Mouse (Mus musculus) CH12.LX (cell line): ENCODE measurements at regions not wholly inside any gene's neighbourhood (a gene's known extent, or its start where the extent isn't known, plus 50 kb on each side); places are given as distances from the start of the nearest gene placed in this dataset.

Experiments
- DNase-seq: peaks from one replicate; pipeline ENCODE4 v3.0.0-alpha.2; 2013; ENCODE audit errors: extremely low read depth
- H3K27ac ChIP-seq: 2 replicates; pipeline ENCODE4 v1.5.1; 2012; ENCODE audit warnings: low read depth, mild to moderate bottlenecking, control low read depth, moderate library complexity; ENCODE audit not compliant: insufficient read depth
- H3K27me3 ChIP-seq: replicated peaks from 2 replicates; pipeline ENCODE3; 2012; ENCODE audit warnings: inconsistent platforms
- H3K36me3 ChIP-seq, 2 experiments: replicated peaks in 1 of 2; 2 replicates each; pipeline versions ENCODE3 to v1.6.1; 2012; ENCODE audit warnings: inconsistent platforms in 1 of 2, low read length in 1 of 2, mild to moderate bottlenecking in 1 of 2, mixed read lengths in 1 of 2, moderate library complexity in 1 of 2; ENCODE audit not compliant: control insufficient read depth in 1 of 2, insufficient read depth in 1 of 2
- H3K4me1 ChIP-seq, 2 experiments: 2 replicates each; pipeline ENCODE4 v1.6.1; 2012; ENCODE audit warnings: inconsistent platforms in 1 of 2, moderate library complexity in 1 of 2; ENCODE audit not compliant: insufficient read depth in 2 of 2, control insufficient read depth in 1 of 2
- H3K4me2 ChIP-seq: 2 replicates; pipeline ENCODE4 v1.6.1; 2012; ENCODE audit warnings: low read depth, mild to moderate bottlenecking, control low read depth; ENCODE audit not compliant: poor library complexity, insufficient read depth, severe bottlenecking
- H3K4me3 ChIP-seq, 3 experiments: fragments of 150-350 bp in 1 of 3; sonication (generic) in 1 of 3; replicated peaks in 1 of 3; 2 replicates each; pipeline versions ENCODE3 to v1.5.1; 2011 to 2012; ENCODE audit warnings: low read depth in 2 of 3, low read length in 2 of 3, mild to moderate bottlenecking in 2 of 3, moderate library complexity in 2 of 3, control low read depth in 1 of 3, improper control_type of control experiment in 1 of 3, inconsistent platforms in 1 of 3, mixed read lengths in 1 of 3; ENCODE audit not compliant: poor library complexity in 1 of 3
- H3K79me2 ChIP-seq: replicated peaks from 2 replicates; pipeline ENCODE4 v1.6.1; 2012; ENCODE audit warnings: mild to moderate bottlenecking, moderate library complexity; ENCODE audit not compliant: control insufficient read depth, poor library complexity, insufficient read depth, severe bottlenecking; ENCODE audit errors: extremely low read depth
- H3K9ac ChIP-seq: 2 replicates; pipeline ENCODE4 v1.6.1; 2012; ENCODE audit warnings: low read depth, mild to moderate bottlenecking, control low read depth, moderate library complexity; ENCODE audit not compliant: insufficient read depth
- H3K9me3 ChIP-seq: replicated peaks from 2 replicates; pipeline ENCODE3; 2012; ENCODE audit warnings: low read length, inconsistent platforms, mixed read lengths
- BHLHE40 ChIP-seq: IDR thresholded peaks from 2 replicates; pipeline ENCODE4 v1.6.1; 2011; ENCODE audit warnings: mild to moderate bottlenecking, low read depth, low read length, improper control_type of control experiment
- CHD2 ChIP-seq: IDR thresholded peaks from 2 replicates; pipeline ENCODE4 v1.6.1; 2011; ENCODE audit warnings: low read length, improper control_type of control experiment
- CTCF ChIP-seq, 2 experiments: IDR thresholded peaks in 1 of 2; conservative IDR thresholded peaks in 1 of 2; 2 replicates each; pipeline ENCODE4 v1.5.1; 2011 to 2012; ENCODE audit warnings: low read depth in 2 of 2, low read length in 2 of 2, improper control_type of control experiment in 1 of 2, inconsistent platforms in 1 of 2, mild to moderate bottlenecking in 1 of 2, moderate library complexity in 1 of 2
- ETS1 ChIP-seq: conservative IDR thresholded peaks from 2 replicates; pipeline ENCODE4 v1.6.1; 2012; ENCODE audit warnings: low read depth, mild to moderate bottlenecking, inconsistent platforms, low read length, improper control_type of control experiment, moderate library complexity
- HCFC1 ChIP-seq: IDR thresholded peaks from 2 replicates; pipeline ENCODE4 v1.6.1; 2012; ENCODE audit warnings: low read depth, mild to moderate bottlenecking, inconsistent platforms, low read length, improper control_type of control experiment
- IRF4 ChIP-seq: IDR thresholded peaks from 2 replicates; pipeline ENCODE4 v1.6.1; 2014; ENCODE audit warnings: low read depth, mild to moderate bottlenecking, inconsistent platforms, low read length, improper control_type of control experiment
- JUN ChIP-seq: IDR thresholded peaks from 2 replicates; pipeline ENCODE4 v1.6.1; 2011; ENCODE audit warnings: low read depth, mild to moderate bottlenecking, low read length, improper control_type of control experiment, moderate library complexity; ENCODE audit not compliant: insufficient read depth
- KAT2A ChIP-seq: IDR thresholded peaks from 2 replicates; pipeline ENCODE4 v1.6.1; 2012; ENCODE audit warnings: low read length, improper control_type of control experiment, inconsistent platforms; ENCODE audit not compliant: insufficient replicate concordance
- MEF2A ChIP-seq: IDR thresholded peaks from 2 replicates; pipeline ENCODE4 v1.6.1; 2014; ENCODE audit warnings: low read depth, mild to moderate bottlenecking, inconsistent platforms, low read length, improper control_type of control experiment, borderline replicate concordance
- MXI1 ChIP-seq: IDR thresholded peaks from 2 replicates; pipeline ENCODE4 v1.6.1; 2011; ENCODE audit warnings: mild to moderate bottlenecking, low read depth, low read length, improper control_type of control experiment
- NRF1 ChIP-seq: IDR thresholded peaks from 2 replicates; pipeline ENCODE4 v1.6.1; 2014; ENCODE audit warnings: low read depth, mild to moderate bottlenecking, inconsistent platforms, low read length, improper control_type of control experiment, moderate library complexity
- POLR2A ChIP-seq: IDR thresholded peaks from 2 replicates; pipeline ENCODE4 v1.6.1; 2011; ENCODE audit warnings: low read depth, mild to moderate bottlenecking, improper control_type of control experiment, low read length
- POLR2AphosphoS2 ChIP-seq: IDR thresholded peaks from 2 replicates; pipeline ENCODE4 v1.6.1; 2011; ENCODE audit warnings: low read depth, low read length, improper control_type of control experiment
- RCOR1 ChIP-seq: conservative IDR thresholded peaks from 2 replicates; pipeline ENCODE4 v1.6.1; 2012; ENCODE audit warnings: low read depth, mild to moderate bottlenecking, inconsistent platforms, low read length, improper control_type of control experiment
- TCF12 ChIP-seq: IDR thresholded peaks from 2 replicates; pipeline ENCODE4 v1.6.1; 2014; ENCODE audit warnings: low read depth, mild to moderate bottlenecking, inconsistent platforms, low read length, improper control_type of control experiment
- USF1 ChIP-seq: IDR thresholded peaks from 2 replicates; pipeline ENCODE4 v1.6.1; 2014; ENCODE audit warnings: low read depth, mild to moderate bottlenecking, inconsistent platforms, low read length, improper control_type of control experiment
- ZKSCAN1 ChIP-seq: IDR thresholded peaks from 2 replicates; pipeline ENCODE4 v1.6.1; 2012; ENCODE audit warnings: low read depth, inconsistent platforms, low read length, improper control_type of control experiment, borderline replicate concordance
- dilution Hi-C: fragments of 300-500 bp; cut with MboI; formaldehyde crosslinking; loops from 2 replicates; pipeline ENCODE4 v1.14.3; 2020; ENCODE audit warnings: low sequenced_read_pairs; ENCODE audit not compliant: extremely low pct_unique_long_range_greater_than_20kb, extremely low pct_ligation_motif_present
- in situ Hi-C: fragments of 300-500 bp; cut with MboI; formaldehyde crosslinking; loops from 3 replicates; pipeline ENCODE4 v1.14.3; 2019; ENCODE audit warnings: low sequenced_read_pairs, low pct_ligation_motif_present, low pct_unique_long_range_greater_than_20kb, mixed read lengths

DNA sequence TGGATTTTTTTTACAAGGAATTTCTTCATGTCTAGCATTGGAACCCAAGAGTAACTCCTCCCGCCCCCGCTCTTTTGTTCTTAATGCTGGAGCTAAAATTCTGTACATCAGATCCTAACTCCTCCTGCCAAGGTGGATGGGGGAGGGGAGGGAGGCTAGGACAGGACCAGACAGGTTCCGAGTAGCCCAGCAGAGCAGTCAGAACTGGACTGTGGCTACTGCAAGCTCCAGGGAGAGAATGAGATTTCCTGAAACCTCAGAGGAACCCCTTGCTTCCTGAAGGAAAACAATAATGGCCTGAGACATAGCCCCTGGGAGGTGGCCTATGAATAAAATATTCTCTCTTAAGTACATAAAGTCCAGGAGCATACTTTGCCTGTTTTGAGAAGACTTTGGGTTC lies 653.8 kb downstream of the Zfp706 start:
- no peak overlapping the region for H3K9ac ChIP-seq
- dilution Hi-C loops: no loop called here
- TF ChIP-seq JUN (no peak), ZKSCAN1 (no peak), NRF1 (no peak), RCOR1 (no peak), MXI1 (no peak), KAT2A (no peak), POLR2A (no peak), BHLHE40 (no peak), IRF4 (no peak), MEF2A (no peak), USF1 (no peak), ETS1 (no peak), CTCF (conservative IDR thresholded peaks at IDR 0.05 in 1 of 2, IDR thresholded peaks at IDR 0.05 in 1 of 2; ENCODE audit: low read depth in 2 of 2, low read length in 2 of 2) (no peak)
- TF ChIP-seq, all 38 proteins: peak for 0

DNA sequence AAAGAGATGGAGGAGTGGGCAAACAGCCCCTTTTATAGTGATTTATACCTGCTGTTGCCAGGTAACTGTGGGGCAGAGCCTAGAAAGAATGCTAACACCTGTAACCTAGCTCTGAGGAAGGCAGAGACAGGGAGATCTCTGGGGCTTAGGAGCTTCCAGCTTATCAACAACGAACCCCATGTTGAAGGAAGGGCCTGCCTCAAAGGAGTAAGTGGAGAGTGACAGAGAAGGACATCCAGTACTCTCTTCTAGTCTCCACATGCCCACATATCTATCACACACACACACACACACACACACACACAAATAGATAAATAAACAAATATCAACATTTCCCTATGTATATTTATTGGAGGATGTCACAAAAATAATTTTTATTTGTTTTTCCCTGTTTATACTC lies 654.6 kb downstream of the Zfp706 start:
- in situ Hi-C loops: no loop called here
- no peaks in the 10 kb centered on the region for H3K27me3 ChIP-seq

More for the DNA sequence above, 653.8 kb downstream of the Zfp706 start:
- DNase-seq: no peak
- in situ Hi-C loops: no loop called here
- Histone ChIP-seq H3K36me3 (no peaks in the 10 kb centered on the region), H3K27ac (no peak overlapping the region), H3K4me3 (no peak overlapping the region), H3K79me2 (no peaks in the 10 kb centered on the region), H3K27me3 (no peaks in the 10 kb centered on the region), H3K4me1 (peaks cover 8 to 12% of the 10 kb centered on the region in 2 experiments; a peak in 3 of 4 replicates), H3K4me2 (no peak overlapping the region), H3K9me3 (no peaks in the 10 kb centered on the region)

DNA sequence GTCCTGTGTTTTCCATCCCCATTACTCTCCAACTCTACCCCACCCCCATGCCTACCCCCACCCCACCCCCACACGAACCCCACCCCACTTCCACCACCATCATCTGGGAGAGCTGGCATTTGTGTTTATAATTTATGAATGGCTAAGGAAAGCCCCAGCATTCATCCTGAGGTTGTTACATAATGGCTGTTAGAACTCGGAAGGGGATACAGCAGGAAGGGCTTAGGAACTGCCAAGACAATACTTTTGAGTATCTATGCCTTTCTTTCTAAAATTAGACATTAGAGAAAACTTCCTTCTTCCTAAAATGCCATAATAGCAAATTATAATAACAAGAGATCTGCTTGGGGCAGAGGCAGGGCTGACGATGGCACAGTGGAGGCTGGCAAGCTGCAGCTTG lies 655.9 kb downstream of the Zfp706 start:
- no peak for DNase-seq
- dilution Hi-C loops (no loop called here), in situ Hi-C loops (no loop called here)
- Histone ChIP-seq H3K4me2 (no peak overlapping the region), H3K9ac (no peak overlapping the region), H3K4me3 (no peak overlapping the region), H3K9me3 (no peaks in the 10 kb centered on the region), H3K4me1 (peaks cover 12% of the 10 kb centered on the region in 2 experiments; a peak in 3 of 4 replicates), H3K79me2 (no peaks in the 10 kb centered on the region), H3K27ac (no peak overlapping the region), H3K36me3 (no peaks in the 10 kb centered on the region), H3K27me3 (no peaks in the 10 kb centered on the region)
- no peak for TF ChIP-seq MEF2A
- no peak for TF ChIP-seq TCF12
- TF ChIP-seq BHLHE40: no peak
- no peak for TF ChIP-seq RCOR1
- TF ChIP-seq KAT2A: no peak
- no peak for TF ChIP-seq HCFC1
- no peak for TF ChIP-seq CHD2
- TF ChIP-seq POLR2AphosphoS2: no peak

More for the DNA sequence above, 654.6 kb downstream of the Zfp706 start:
- dilution Hi-C loops: no loop called here
- TF ChIP-seq CHD2 (no peak), MEF2A (no peak)
- TF ChIP-seq, all 38 proteins: peak for 0
- Histone ChIP-seq H3K27ac (no peak overlapping the region), H3K79me2 (no peaks in the 10 kb centered on the region), H3K4me1 (peaks cover 12% of the 10 kb centered on the region in 2 experiments; a peak in 3 of 4 replicates), H3K9me3 (no peaks in the 10 kb centered on the region), H3K4me2 (no peak overlapping the region), H3K4me3 (no peak overlapping the region), H3K36me3 (no peaks in the 10 kb centered on the region), H3K9ac (no peak overlapping the region)
- no peak for DNase-seq
